Mouse (Mus musculus): Measurements from ENCODE around the gene Zfp3.

Gene Zfp3

DNA sequence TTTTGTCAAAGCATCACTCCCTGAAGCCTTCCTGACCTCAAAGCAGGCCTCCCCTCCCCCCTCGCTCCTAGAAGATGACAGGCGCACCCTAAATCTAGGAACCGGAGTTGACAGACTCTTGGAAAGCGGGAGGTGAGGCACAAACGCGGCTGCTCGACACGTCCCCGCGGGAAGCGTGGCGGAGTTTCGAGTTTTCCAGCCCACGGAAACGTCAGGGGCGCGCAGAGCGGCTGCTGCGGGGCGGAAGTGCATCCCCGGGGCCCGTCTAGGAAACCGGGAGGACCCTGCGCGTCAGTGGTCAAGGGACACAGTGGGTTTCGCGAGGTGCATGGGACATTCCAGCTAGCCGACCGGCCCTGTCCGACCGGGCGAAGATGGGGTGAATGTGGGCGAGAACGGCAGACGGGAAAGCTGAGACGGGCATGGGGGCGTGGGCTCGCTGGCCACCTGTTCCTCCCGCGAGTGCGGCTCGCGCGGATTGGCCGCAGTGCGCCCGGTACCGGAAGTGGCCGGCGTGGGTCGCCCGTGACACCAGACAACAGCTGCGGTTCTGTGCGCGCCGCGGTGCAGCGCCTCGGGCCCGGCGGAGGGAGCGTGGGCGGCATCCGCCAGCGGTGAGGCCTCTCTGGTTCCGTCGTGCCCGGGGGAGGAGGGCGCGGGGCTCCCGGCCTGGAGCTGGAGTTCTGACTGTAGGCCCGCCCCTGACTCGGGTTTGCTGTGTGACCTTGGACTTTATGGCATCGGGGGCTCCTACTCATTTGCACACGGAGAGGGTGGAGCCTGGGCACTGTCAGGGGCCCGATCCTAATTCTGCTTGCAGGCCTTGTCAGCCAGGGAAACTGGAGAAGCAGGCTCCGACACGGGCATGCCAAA, at the start of gene Zfp3:
TSS of gene Zfp3 (plus strand) at position 274 of the 873 bp plus-strand sequence.
- in situ Hi-C loops (cut with MboI, MseI), result loop anchor here (10.0 kb wide), 1 partner anchor 1679 kb away; the partner anchor contains the start of gene Vamp2

DNA sequence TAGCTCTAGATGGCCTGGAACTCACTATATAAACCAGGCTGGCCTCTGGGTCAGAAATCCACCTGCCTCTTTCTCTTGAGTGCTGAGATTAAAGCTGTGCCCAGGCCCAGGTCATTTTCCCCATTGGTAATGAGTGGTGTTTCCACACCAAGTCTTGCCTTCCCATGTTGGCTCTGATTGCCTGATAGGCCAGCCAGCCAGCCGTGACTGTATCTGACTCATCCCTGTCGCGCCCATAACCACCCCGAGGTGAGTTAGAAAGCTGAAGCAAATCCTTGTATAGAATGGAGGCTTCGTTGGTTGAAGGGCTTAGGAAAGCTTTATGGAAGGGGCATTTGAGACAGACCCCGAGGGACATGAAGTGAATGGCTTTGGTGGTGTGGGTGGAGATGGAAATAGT, 48.2 kb upstream of the Zfp3 start:
- in situ Hi-C loops (cut with MboI, MseI), result no loop called here

DNA sequence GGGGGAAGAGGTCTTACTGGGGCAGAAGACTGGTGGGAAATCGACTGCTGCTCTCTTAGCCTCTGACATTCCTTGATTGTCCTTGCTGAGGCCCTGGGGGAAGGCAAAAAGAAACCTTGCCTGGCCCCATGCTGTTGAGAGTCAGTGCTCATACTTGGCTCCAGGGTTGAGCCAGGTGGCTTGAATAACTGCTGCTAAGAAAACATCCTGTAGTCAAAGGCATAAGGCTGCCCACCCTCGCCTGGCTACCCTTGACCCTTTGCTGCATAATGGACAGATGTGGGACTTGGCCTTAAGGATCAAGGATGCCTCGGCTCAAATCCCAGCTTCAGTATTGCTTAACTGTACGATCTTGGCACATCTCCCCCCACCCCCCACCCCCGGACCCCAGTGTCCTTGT, 45.5 kb upstream of the Zfp3 start:
- in situ Hi-C loops (cut with MboI, MseI), result no loop called here

DNA sequence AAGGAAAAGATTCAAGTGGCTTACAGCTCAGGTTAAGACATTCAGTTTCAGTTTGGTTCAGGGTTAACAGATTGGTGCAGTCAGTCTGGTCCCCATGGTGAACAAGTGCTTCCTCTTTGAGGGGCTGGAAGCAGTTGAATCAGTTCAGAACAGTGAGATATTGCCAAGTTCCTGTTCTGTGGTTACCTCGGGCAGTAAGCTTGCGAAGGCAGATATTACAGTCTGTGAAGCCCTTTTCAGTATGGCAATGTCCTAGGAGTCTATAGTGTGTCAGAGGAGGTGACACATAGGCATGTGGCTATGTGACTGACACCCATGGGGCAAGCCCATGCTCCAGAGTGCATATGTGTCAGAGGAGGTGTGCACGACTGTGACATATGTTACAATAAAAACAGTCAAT, 43.4 kb upstream of the Zfp3 start:
- in situ Hi-C loops (cut with MboI, MseI), result no loop called here

DNA sequence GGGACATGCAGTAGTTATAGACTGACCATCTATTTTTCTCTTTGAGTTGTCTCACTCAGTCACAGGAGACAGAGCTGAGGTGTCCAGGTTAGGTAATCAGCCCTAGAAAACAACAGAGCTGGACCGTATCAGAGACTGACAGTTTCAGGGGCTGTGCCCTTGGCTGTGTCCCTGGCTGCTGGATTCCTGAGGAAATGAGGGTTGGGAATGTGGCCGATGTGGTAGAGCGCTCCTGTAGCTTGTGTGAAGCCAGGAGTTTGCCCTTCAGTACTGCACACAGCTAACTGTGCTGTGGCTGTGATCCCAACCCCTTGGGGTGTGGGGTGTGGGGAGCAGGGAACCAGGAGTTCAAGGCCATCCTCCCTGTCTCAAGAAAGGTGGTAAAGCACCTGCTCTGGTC, 42.9 kb upstream of the Zfp3 start:
- in situ Hi-C loops (cut with MboI, MseI), result no loop called here

DNA sequence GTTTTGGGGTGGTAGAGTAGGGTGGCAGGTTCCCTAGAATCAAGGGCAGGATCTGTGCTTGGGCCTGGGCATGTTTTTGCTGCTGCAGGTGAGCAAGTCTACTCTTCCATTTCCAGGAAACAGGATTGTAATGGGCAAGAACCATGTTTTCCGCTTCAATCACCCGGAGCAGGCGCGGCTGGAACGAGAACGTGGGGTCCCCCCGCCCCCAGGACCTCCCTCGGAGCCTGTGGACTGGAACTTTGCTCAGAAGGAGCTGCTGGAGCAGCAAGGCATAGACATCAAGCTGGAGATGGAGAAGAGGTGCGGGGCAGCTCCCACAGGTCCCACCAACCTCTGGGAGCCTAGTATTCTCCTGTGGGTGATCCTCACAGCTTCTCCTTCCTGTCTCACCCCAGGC, 39.3 kb upstream of the Zfp3 start:
- in situ Hi-C loops (cut with MboI, MseI), result no loop called here

DNA sequence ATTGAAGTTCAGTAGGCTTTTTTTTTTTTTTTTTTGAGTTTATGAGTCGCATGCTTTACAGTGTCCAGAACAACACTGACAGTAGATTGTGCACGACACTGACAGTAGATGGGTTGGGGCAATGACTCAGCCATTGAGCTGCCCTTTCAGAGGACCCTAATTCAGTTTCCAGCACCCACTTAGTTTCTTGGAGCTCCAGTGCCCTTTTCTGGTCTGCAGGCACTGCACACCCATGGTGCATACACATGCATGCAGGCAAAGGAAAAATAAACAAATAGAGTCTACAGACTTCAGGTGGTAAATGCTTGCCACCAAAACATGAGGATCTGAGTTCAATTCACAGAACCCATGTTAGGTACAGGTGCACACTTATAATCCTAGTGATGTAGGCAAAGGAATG, 37.4 kb upstream of the Zfp3 start:
- in situ Hi-C loops (cut with MboI, MseI), result no loop called here

DNA sequence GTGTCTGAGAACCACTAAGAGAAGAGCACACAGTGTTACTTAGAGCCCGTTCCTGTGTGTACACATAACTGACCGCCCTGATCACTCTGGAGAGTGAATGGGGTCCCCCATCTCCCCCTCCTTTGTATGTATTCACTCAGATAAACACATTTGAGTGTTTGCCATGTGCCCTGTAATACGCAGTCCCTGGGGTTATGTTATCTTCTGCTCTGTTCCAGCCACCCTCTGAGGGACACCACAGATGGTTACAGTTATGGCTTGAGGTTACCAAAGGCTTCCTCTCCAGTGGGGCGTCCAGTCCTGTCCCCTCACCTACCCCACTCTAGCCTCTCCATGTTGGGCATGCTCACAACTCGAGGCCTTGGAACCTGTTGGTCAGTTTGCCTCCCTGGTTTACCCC, 36.6 kb upstream of the Zfp3 start:
- in situ Hi-C loops (cut with MboI, MseI), result no loop called here

DNA sequence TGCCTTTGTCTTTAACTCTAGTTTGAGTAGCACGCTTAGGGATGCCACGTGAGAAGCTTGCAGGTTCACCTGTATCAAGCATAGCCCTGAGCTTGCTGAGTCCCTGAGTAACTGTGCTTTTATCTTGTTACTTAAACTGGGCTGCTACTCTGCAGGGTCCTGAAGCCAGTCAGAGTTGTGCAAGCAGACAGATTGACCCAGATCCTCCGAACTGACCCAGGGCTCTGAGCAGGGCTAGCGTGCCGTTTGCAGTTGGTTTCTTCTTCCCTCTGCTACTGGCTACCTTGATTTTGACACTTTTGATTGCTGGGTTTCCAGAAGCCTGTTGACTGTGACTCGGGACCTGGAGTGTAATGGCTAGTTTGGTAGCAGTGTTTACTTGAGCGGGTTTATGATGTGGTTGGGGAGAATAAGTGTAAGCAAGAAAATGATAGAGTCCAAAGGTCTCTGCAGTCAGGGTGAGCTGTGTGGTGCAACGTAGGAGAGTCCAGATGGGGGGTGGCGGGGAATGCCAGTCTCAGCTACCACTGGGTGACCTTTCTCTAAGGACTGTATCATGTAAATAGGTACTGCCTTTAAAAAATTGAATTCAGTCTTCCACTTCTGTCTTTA, 33.5 kb upstream of the Zfp3 start:
- in situ Hi-C loops (cut with MboI, MseI), result no loop called here

DNA sequence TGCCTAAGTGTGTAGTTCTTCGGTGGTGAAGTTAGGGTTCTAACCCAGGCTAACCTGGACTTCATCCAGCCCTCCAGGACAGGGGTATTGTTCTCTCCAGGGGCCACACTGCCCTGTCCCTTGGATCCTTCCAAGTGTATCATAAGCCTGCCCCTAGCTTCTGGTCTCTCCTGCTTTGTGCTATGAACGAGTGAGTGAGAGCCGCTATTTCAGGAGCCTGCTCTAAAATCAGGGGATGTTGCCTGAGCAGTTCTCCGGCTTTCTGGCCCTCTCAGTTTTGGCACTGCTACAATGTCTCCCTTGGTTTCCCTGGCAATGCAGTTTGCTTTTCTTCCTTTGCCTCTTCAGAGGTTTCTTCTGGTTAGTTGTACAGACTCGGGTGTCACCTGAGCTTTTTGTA, 32.8 kb upstream of the Zfp3 start:
- in situ Hi-C loops (cut with MboI, MseI), result no loop called here

DNA sequence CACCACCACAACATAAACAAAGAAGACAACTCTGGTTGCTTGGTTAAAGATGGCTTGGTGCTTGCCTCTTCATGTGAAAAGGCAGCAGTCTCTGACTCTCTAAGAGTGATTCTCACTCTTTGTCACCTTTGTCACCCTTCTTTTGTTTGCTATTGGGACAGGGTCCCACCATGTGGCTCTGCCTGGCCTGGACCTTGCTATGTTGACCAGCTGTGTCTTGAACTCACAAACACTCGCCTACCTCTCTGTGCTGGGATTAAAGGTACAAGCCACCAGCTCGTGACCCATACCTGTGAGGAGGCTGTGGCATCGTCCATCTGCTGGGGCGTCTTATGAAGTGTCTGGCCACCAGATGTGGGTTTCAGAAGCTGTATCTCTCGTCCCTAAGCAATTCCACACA, 30.8 kb upstream of the Zfp3 start:
- in situ Hi-C loops (cut with MboI, MseI), result no loop called here

DNA sequence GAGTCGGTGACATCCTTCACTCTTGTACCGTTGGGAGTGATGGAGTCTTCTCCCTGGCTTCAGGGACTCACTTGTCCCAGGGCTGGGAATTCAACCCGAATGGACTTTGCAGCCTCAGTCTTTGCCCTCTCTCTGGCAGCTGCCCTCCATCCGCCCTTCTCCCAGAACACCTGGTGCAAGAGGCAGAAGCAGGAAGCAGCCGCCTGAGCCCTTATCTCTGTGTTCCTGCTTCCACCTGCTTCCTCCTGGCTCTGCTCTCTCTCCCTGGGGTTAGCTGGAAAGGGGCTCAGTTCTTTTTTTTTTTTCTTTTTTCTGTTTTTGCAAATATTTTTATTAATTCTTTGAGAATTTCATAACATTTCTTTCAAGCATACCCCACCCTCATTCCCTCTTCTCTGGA, 26.3 kb upstream of the Zfp3 start:
- in situ Hi-C loops (cut with MboI, MseI), result no loop called here

DNA sequence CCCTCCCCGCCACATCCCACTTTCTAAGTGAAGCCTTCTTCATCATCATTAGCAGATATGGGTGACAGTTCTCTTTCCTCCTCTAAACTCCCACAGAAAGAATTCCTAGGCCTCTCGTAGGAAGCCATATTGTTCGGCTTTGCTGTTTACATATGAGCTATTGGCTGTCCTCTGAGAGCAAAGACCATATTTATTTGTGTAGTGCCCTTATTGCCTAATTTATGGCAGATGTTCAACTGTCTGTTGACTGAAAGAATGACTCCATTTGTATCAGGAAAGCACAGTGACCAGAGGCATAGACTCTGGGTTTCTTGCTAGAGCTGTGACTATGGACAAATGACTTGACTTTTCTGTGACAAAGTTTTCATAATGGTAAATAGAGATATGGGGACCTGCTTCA, 22.4 kb upstream of the Zfp3 start:
- in situ Hi-C loops (cut with MboI, MseI), result no loop called here

DNA sequence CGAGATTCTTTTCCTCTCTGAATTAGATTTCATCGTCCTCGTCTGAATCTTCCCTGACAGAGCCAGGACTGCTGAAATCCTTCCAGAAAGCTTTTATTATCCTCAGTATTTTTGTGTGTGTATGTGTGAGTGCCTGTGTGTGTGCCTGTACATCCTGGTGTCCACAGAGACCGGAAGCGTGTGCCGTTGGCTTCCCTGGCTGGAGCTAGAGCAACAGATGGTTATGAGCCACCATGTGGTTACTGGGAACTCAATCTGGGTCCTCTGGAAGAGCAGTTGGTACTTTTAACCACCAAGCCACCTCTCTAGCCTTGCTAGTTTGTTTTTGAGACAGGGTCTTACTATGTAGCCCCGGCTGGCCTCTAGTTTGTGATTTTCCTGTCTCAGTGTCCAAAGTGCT, 21.9 kb upstream of the Zfp3 start:
- in situ Hi-C loops (cut with MboI, MseI), result no loop called here

DNA sequence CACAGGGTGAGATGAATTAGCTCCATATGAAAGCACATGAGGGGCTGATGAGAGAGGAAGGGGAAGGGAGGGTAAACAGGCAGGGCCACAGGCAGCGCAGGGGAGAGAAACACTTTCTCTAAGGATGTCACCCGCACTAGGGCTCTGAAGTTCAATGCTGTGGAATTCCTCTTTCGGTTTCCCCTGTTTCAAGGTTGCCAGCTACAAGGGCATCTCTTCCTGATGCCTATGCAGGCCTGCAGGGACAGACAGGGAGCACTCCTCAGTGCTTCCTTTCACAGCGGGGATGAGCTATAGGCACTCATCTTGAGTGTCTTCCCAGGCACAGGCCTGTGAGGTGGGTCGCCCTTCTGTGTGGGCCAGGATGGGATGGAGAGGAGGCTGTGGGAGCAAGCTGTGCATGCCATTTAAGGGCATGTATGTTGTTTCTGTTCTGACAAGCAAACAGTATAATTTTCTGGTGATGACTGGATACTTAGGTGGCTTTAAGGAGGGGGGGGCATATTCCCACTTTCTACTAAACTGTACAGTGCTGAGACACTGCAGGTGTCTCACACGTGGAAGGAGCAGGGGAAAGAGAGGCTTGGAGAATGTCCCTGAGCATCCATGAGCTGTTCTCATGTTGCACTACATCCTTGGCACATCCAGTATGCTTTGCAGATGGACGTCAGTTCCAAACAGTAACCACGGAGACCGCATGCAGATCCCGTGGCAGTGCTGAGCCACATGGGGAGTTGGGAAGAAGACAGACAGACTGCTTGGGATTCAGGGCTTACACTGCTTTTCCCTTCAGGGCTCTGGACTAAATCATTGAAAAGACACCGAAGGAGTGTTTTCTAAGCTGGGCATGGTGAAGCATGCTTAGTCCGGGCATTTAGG, 21.2 kb upstream of the Zfp3 start:
- in situ Hi-C loops (cut with MboI, MseI), result no loop called here

DNA sequence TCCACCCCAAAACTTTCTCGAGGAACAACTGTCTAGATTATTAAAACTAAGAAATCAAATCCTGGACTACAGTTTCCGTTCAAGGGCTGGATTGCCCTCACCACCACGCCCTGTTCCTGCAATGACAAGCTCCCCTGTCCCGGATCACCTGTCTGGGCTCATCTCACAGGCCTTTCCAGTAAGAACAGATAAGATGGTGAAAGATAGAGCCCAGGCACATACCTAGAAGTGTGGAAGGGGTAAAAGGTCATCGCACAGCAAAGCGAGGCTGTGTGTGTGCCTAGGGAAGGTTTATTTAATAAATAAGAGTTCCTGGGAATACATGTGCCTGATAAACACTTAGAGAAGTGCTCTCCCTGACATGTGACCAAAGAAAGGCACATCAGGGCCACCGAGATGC, 18.4 kb upstream of the Zfp3 start:
- in situ Hi-C loops (cut with MboI, MseI), result no loop called here

DNA sequence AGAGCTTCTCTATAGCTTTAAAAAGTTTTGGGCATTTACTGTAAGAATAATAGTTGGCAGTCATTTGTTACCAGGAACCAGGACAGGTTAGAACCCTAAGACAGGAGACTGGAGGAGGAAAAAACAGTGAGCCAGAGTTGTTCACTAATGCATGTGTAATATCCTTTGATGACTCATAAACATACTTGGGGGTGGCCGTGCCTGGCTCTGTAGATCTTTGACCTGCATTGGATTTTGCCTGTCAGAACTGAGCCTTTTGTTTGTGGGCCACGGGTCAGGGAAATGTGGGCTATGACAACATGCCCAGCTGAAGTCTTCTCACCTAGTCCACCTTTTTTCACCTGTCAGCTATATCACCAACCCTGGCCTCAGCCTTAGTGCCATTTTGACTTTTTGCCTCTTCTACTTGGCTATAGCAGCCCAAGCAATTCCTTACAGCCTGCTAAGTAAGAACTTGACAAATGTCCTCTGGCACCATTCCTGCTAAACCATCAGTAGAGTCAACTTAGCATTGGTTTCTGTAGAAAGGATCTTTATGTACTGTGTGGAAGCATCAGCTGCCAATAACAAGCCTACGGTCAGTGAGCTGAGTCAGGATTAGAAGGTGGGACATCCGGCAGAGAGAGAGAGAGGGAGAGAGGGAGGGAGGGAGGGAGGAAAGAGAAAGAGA, 16.0 kb upstream of the Zfp3 start:
- in situ Hi-C loops (cut with MboI, MseI), result no loop called here

DNA sequence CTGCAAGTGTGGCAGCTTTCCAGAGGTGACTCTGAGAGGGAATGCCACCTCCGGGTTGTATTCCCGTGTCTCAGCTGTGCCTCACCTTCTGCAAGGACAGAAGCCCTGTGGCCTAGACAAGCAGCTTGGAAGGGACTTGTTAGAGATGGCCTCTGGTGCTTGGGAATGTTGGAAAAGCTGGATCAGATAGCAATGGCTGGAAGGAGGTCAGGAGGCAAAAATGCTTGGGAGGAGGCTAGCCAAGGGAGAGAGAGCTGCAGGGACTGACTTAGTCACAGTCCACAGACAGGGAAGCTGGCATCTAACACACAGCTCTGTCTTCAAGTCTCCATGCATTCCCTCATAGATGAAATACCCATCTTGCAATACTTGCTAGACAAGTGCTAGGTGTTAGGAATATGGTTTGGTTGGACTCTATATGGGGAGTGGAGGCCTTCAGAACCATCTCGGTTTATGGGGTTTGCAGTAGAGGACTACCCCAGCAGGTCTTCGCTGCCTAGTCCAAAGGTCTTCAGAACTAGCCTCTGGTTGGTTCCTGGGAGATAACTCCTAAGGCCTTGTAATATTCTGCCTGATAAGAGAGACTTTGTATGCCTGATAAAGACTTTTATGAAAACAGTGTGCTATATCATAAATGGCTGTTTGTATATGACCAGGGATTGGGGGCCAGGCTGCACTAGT, 11.5 kb upstream of the Zfp3 start:
- in situ Hi-C loops (cut with MboI, MseI), result loop anchor here (5.0 kb wide), 1 partner anchor 65 kb away; the partner anchor contains the start of gene Camta2

DNA sequence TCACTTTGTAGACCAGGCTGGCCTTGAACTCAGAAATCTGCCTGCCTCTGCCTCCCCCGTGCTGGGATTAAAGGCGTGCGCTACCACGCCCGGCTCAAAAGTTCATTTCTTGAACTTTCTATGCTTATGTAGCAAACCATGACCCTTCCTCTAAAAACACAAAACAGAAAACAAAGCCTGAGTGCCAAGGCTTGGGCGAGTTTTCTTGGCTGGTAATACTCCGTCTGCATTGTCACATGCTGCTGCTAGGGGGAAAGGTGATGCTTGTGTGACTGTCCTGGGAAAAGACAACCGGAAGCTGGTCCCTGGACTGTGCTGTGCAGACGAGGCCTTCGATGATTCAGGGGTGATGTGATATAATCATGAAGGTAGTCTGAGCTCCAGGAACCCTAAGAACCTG, 10.9 kb upstream of the Zfp3 start:
- in situ Hi-C loops (cut with MboI, MseI), result loop anchor here (5.0 kb wide), 1 partner anchor 66 kb away; the partner anchor contains the start of gene Camta2

DNA sequence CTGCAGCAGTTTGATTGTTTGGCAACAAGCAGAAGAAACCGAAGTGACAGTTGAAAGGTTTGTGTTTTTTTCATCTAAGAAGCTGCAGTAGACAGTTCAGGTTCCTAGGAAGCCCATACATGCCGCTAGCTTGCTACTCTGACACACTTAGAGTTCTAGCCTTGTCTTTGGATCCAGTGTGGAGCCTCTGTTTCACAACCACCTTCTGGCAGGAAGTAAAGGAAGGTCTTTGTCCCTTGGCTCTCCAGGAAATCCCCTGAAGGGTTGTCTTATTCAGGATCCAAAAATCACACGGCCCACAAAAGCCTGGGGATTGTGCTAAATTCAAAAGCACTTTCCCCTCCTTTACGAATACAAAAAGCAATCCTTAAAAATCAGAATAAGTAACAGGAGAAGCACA, 9.5 kb upstream of the Zfp3 start:
- in situ Hi-C loops (cut with MboI, MseI), result loop anchor here (5.0 kb wide), 1 partner anchor 67 kb away; the partner anchor contains the start of gene Camta2

DNA sequence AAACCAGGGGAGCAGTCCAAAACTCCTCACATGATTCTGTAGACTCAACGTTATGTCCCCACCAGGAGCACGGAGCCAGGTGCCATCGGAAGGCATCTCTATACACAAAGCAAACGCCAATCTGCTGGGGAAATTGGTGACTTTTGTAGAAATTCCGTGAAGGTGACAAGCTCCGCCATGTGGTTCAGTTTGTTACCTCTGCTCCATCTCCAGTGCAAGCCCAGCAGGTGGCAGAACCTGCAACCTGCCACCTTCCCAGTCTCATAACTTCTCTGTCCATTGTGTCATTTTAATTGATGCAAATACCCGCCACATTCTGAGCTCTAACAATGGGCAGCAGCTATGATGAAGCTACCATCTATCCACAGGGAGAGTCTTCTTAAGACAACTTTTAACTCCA, 9.1 kb upstream of the Zfp3 start:
- in situ Hi-C loops (cut with MboI, MseI), result loop anchor here (5.0 kb wide), 3 partner anchors 68 to 238 kb away; partner anchors contain the start of genes Camta2 and Gltpd2

Measured in regulatory T cell (primary cell).